In the genomic region with DNA sequence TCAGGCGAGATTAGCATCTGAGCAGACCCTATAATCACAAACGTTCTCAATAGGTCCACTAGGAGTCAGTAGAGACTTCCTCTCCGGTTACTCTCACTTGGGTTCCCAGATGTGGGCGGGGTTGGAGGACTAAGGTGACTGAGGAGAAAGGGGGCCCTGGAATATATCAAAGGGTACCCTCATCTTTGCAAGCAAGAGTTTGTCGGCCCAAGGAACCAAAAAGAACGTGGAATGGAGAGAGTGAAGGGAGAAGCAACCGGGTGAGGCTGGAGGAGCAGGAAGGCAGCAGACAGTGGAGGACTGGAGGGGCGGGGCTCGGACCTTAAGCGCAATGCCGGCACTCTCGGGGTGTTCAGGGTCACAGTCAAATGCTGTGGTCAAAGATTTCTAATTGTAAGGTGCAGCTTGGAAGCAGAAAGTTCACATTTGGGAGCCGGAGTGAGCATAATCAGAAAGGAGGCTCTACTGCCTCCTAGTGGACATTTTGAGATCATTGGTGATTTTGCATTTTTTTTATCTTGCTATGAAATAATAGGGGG, we compare ENCODE assay signal across 8 mouse cellular contexts.
DNase-seq lines count a peak whose midpoint lies in the region; ATAC-seq lines count a peak whose summit lies in the region.

No protein-coding gene starts in this region.

- peak overlapping the region; percentile 68 for H3K9ac ChIP-seq in hindbrain, embryonic 13.5 days

- peak; percentile 80 for DNase-seq in Muller cell, postnatal 12 days (ENCODE audit: inconsistent ontology term)
- peak; percentile 55 for DNase-seq in cerebellum, adult 8-10 months
- peak; percentile 47 to 81 for DNase-seq in layer of hippocampus, postnatal 14 days (ENCODE audit: low spot score in 2 of 2)
- DNase-seq in lung, postnatal 14 days = peak; percentile 73
- DNase-seq in ovary, postnatal 36 days (ENCODE audit: low spot score) = peak; percentile 34
- peak; percentile 68 for DNase-seq in thymus, postnatal 25 days

- H3K9me3 ChIP-seq in hindbrain, embryonic 13.5 days = no peaks in the 10 kb centered on the region

- H3K4me2 ChIP-seq in hindbrain, embryonic 13.5 days = peak overlapping the region; percentile 75

- ATAC-seq in frontal cortex, adult (ENCODE audit: low TSS enrichment) = peak; percentile 96
- ATAC-seq in hindbrain, embryonic 13.5 days (ENCODE audit: low FRiP score) = peak; percentile 94

- H3K27me3 ChIP-seq in hindbrain, embryonic 13.5 days = no peaks in the 10 kb centered on the region

- peak overlapping the region; percentile 50 for H3K4me3 ChIP-seq in hindbrain, embryonic 13.5 days

- WGBS in hindbrain, embryonic 13.5 days = 1% methylated on average over 13 of the region's 13 CpGs

- no peak overlapping the region for H3K27ac ChIP-seq in hindbrain, embryonic 13.5 days

- H3K36me3 ChIP-seq in hindbrain, embryonic 13.5 days = no peaks in the 10 kb centered on the region

- H3K4me1 ChIP-seq in hindbrain, embryonic 13.5 days (replicated peaks) = no peaks in the 10 kb centered on the region
